Mouse (Mus musculus) hindbrain, embryonic 15.5 days (tissue): Measurements from ENCODE around the gene Smco3. TPM values are rescaled to one million over a fixed set of nuclear protein-coding genes. Genes with fewer than 3 reads are reported as not detected.
"Not testable (repeated sequence)": the region's sequence is repeated elsewhere in the genome, so short reads cannot be mapped to it uniquely, and the experiment has no call there.

Experiments used
- ATAC-seq: fragments of 200-750 bp; cut with Nextera tagmentation; 2 replicates; pipeline ENCODE4 v1.8.0; 2017; ENCODE audit warnings: low read depth, moderate number of reproducible peaks, moderate TSS enrichment; ENCODE audit not compliant: low FRiP score
- H3K27ac ChIP-seq: fragments of 300-500 bp; sonication (generic); replicated peaks from 2 replicates; pipeline ENCODE4 v1.5.1; 2015; ENCODE audit warnings: mild to moderate bottlenecking, inconsistent platforms
- H3K27me3 ChIP-seq: fragments of 300-500 bp; sonication (generic); 2 replicates; pipeline ENCODE4 v1.6.1; 2015; ENCODE audit warnings: control low read depth, inconsistent platforms
- H3K36me3 ChIP-seq: fragments of 300-500 bp; sonication (generic); 2 replicates; pipeline ENCODE4 v1.6.1; 2015; ENCODE audit warnings: control low read depth, inconsistent platforms
- H3K4me1 ChIP-seq: fragments of 300-500 bp; sonication (generic); replicated peaks from 2 replicates; pipeline ENCODE4 v1.6.1; 2015; ENCODE audit warnings: control low read depth, inconsistent platforms
- H3K4me2 ChIP-seq: fragments of 300-500 bp; sonication (generic); 2 replicates; pipeline ENCODE4 v1.6.1; 2015; ENCODE audit warnings: moderate library complexity, mild to moderate bottlenecking, inconsistent platforms
- H3K4me3 ChIP-seq: fragments of 300-500 bp; sonication (generic); 2 replicates; pipeline ENCODE4 v1.5.1; 2015; ENCODE audit warnings: mild to moderate bottlenecking, inconsistent platforms
- H3K9ac ChIP-seq: fragments of 300-500 bp; sonication (generic); 2 replicates; pipeline ENCODE4 v1.6.1; 2015; ENCODE audit warnings: inconsistent platforms
- H3K9me3 ChIP-seq: fragments of 300-500 bp; sonication (generic); 2 replicates; pipeline ENCODE4 v1.6.1; 2016; ENCODE audit warnings: control low read depth, inconsistent platforms
- WGBS: fragments of 180-500 bp; shearing (Covaris S2); methylation state at CpG from one replicate; pipeline ENCODE4 v1.1.7; 2015; 5-methylcytosine and 5-hydroxymethylcytosine counted together
- polyA plus RNA-seq: library from polyadenylated mRNA; unstranded; fragments of >200 nt; fragmentation: Nextera tagmentation; extraction: Ambion mirVana; gene quantifications from 2 replicates; pipeline ENCODE4 v1.2.1, GENCODE M21; 2015

Smco3 gene
- 1.4 and 1.8 TPM in 2 replicates for polyA plus RNA-seq

GRCm38 (mm10) chr6:136835352-136835751 lies at the start of gene Smco3:
TSS of gene Smco3 (minus strand) at chr6:136835452.
- no peak for ATAC-seq
- Histone ChIP-seq H3K9me3 (no peaks in the 10 kb centered on the region), H3K4me3 (0 out of 2 replicates have a peak within 1 kb of the TSS, but pooled peaks have one; percentile 7), H3K27ac (no peak within 1 kb of the TSS), H3K9ac (no peak within 1 kb of the TSS), H3K36me3 (no peaks in the 10 kb centered on the region), H3K27me3 (peaks cover 10% of the 10 kb centered on the region; the same call in 1 of the 2 replicates), H3K4me2 (peak within 1 kb of the TSS; percentile 9), H3K4me1 (no peaks in the 10 kb centered on the region)
- WGBS: 64% methylated on average over 4 of the region's 4 CpGs

- H3K4me3 ChIP-seq, H3K9me3 ChIP-seq, H3K36me3 ChIP-seq, H3K27me3 ChIP-seq, H3K4me1 ChIP-seq, H3K27ac ChIP-seq, ATAC-seq, H3K4me2 ChIP-seq, H3K9ac ChIP-seq: not testable (repeated sequence)
- 54% methylated on average over 1 of the region's 1 CpGs for WGBS
Observed at GRCm38 (mm10) chr6:136884766-136885165, 49.5 kb upstream of the Smco3 start.

GRCm38 (mm10) chr6:136883961-136884360 lies 48.7 kb upstream of the Smco3 start:
- H3K27ac ChIP-seq: no peak overlapping the region
- H3K27me3 ChIP-seq: no peaks in the 10 kb centered on the region
- no peak overlapping the region for H3K9ac ChIP-seq
- WGBS: 94% methylated on average over 6 of the region's 6 CpGs
- H3K36me3 ChIP-seq: no peaks in the 10 kb centered on the region
- H3K9me3 ChIP-seq: no peaks in the 10 kb centered on the region
- no peak overlapping the region for H3K4me3 ChIP-seq
- H3K4me2 ChIP-seq: no peak overlapping the region
- ATAC-seq: no peak
- H3K4me1 ChIP-seq: no peaks in the 10 kb centered on the region

- WGBS: 77% methylated on average over 3 of the region's 3 CpGs
- H3K27ac ChIP-seq: no peak overlapping the region
- H3K4me1 ChIP-seq: no peaks in the 10 kb centered on the region
- H3K36me3 ChIP-seq: no peaks in the 10 kb centered on the region
- no peaks in the 10 kb centered on the region for H3K9me3 ChIP-seq
- no peaks in the 10 kb centered on the region for H3K27me3 ChIP-seq
- no peak overlapping the region for H3K4me3 ChIP-seq
- H3K9ac ChIP-seq: no peak overlapping the region
- H3K4me2 ChIP-seq: no peak overlapping the region
- no peak for ATAC-seq
Observed at GRCm38 (mm10) chr6:136883431-136883915, 48.2 kb upstream of the Smco3 start.

GRCm38 (mm10) chr6:136881678-136882077 lies 46.4 kb upstream of the Smco3 start:
- no peak for ATAC-seq
- 77% methylated on average over 8 of the region's 8 CpGs for WGBS
- H3K4me2 ChIP-seq: no peak overlapping the region

GRCm38 (mm10) chr6:136875670-136876069 lies 40.4 kb upstream of the Smco3 start, which contains the start of gene Mgp:
TSS of gene Mgp (minus strand) at chr6:136875823.
- Histone ChIP-seq H3K27ac (no peak within 1 kb of the TSS), H3K9ac (no peak within 1 kb of the TSS), H3K36me3 (no peaks in the 10 kb centered on the region), H3K4me3 (no peak within 1 kb of the TSS), H3K4me2 (no peak within 1 kb of the TSS), H3K9me3 (no peaks in the 10 kb centered on the region), H3K4me1 (no peaks in the 10 kb centered on the region), H3K27me3 (no peaks in the 10 kb centered on the region)
- WGBS: 64% methylated on average over 9 of the region's 9 CpGs
- no peak for ATAC-seq

More at GRCm38 (mm10) chr6:136881678-136882077, 46.4 kb upstream of the Smco3 start:
- Histone ChIP-seq H3K4me3 (no peak overlapping the region), H3K9me3 (no peaks in the 10 kb centered on the region), H3K4me1 (no peaks in the 10 kb centered on the region), H3K9ac (no peak overlapping the region), H3K27ac (no peak overlapping the region), H3K27me3 (no peaks in the 10 kb centered on the region), H3K36me3 (no peaks in the 10 kb centered on the region)

GRCm38 (mm10) chr6:136874599-136874998 lies 39.3 kb upstream of the Smco3 start:
- Histone ChIP-seq H3K4me1 (no peaks in the 10 kb centered on the region), H3K4me3 (no peak overlapping the region), H3K27ac (no peak overlapping the region), H3K4me2 (no peak overlapping the region), H3K9ac (no peak overlapping the region), H3K9me3 (no peaks in the 10 kb centered on the region), H3K27me3 (no peaks in the 10 kb centered on the region), H3K36me3 (no peaks in the 10 kb centered on the region)
- no peak for ATAC-seq
- WGBS: 44% methylated on average over 8 of the region's 8 CpGs

GRCm38 (mm10) chr6:136868921-136869320 lies 33.7 kb upstream of the Smco3 start:
- no peaks in the 10 kb centered on the region for H3K36me3 ChIP-seq
- WGBS: 82% methylated on average over 5 of the region's 5 CpGs
- no peaks in the 10 kb centered on the region for H3K27me3 ChIP-seq
- H3K4me2 ChIP-seq: no peak overlapping the region
- no peak overlapping the region for H3K27ac ChIP-seq
- H3K9me3 ChIP-seq: no peaks in the 10 kb centered on the region
- no peak overlapping the region for H3K4me3 ChIP-seq
- no peak overlapping the region for H3K9ac ChIP-seq
- H3K4me1 ChIP-seq: no peaks in the 10 kb centered on the region
- ATAC-seq: no peak

GRCm38 (mm10) chr6:136866150-136866549 lies 30.9 kb upstream of the Smco3 start:
- no peaks in the 10 kb centered on the region for H3K4me1 ChIP-seq
- no peak overlapping the region for H3K9ac ChIP-seq
- 84% methylated on average over 4 of the region's 4 CpGs for WGBS
- H3K27ac ChIP-seq: no peak overlapping the region
- H3K27me3 ChIP-seq: no peaks in the 10 kb centered on the region
- H3K4me3 ChIP-seq: no peak overlapping the region
- H3K4me2 ChIP-seq: no peak overlapping the region
- ATAC-seq: no peak
- H3K36me3 ChIP-seq: no peaks in the 10 kb centered on the region
- no peaks in the 10 kb centered on the region for H3K9me3 ChIP-seq

GRCm38 (mm10) chr6:136865360-136865759 lies 30.1 kb upstream of the Smco3 start:
- no peaks in the 10 kb centered on the region for H3K9me3 ChIP-seq
- H3K27ac ChIP-seq: no peak overlapping the region
- no peak overlapping the region for H3K9ac ChIP-seq
- H3K4me3 ChIP-seq: no peak overlapping the region
- no peaks in the 10 kb centered on the region for H3K27me3 ChIP-seq
- no peaks in the 10 kb centered on the region for H3K36me3 ChIP-seq
- 96% methylated on average over 5 of the region's 5 CpGs for WGBS
- H3K4me2 ChIP-seq: no peak overlapping the region
- no peaks in the 10 kb centered on the region for H3K4me1 ChIP-seq
- no peak for ATAC-seq

- ATAC-seq: peak; percentile 59; the same call in 1 of the 2 replicates
- H3K4me2 ChIP-seq: no peak overlapping the region
- H3K27ac ChIP-seq: no peak overlapping the region
- no peaks in the 10 kb centered on the region for H3K36me3 ChIP-seq
- H3K9ac ChIP-seq: no peak overlapping the region
- H3K9me3 ChIP-seq: no peaks in the 10 kb centered on the region
- H3K27me3 ChIP-seq: no peaks in the 10 kb centered on the region
- no peak overlapping the region for H3K4me3 ChIP-seq
- WGBS: 52% methylated on average over 9 of the region's 9 CpGs
- H3K4me1 ChIP-seq: no peaks in the 10 kb centered on the region
Observed at GRCm38 (mm10) chr6:136861020-136861419, 25.8 kb upstream of the Smco3 start.

GRCm38 (mm10) chr6:136858420-136858819 lies 23.2 kb upstream of the Smco3 start:
- Histone ChIP-seq H3K9ac (no peak overlapping the region), H3K4me1 (no peaks in the 10 kb centered on the region), H3K9me3 (no peaks in the 10 kb centered on the region), H3K36me3 (no peaks in the 10 kb centered on the region), H3K27me3 (no peaks in the 10 kb centered on the region), H3K4me3 (no peak overlapping the region), H3K4me2 (no peak overlapping the region), H3K27ac (no peak overlapping the region)
- 84% methylated on average over 8 of the region's 8 CpGs for WGBS
- no peak for ATAC-seq

GRCm38 (mm10) chr6:136857873-136858260 lies 22.6 kb upstream of the Smco3 start:
- Histone ChIP-seq H3K27me3 (no peaks in the 10 kb centered on the region), H3K9me3 (no peaks in the 10 kb centered on the region), H3K9ac (no peak overlapping the region), H3K27ac (no peak overlapping the region), H3K4me1 (0 out of 2 replicates have a peak, but pooled peaks cover under 1% of the 10 kb centered on the region), H3K36me3 (no peaks in the 10 kb centered on the region), H3K4me3 (no peak overlapping the region), H3K4me2 (no peak overlapping the region)
- ATAC-seq: no peak
- 66% methylated on average over 11 of the region's 11 CpGs for WGBS
